Mouse (Mus musculus): ENCODE results near the gene Otud6a.

DNA sequence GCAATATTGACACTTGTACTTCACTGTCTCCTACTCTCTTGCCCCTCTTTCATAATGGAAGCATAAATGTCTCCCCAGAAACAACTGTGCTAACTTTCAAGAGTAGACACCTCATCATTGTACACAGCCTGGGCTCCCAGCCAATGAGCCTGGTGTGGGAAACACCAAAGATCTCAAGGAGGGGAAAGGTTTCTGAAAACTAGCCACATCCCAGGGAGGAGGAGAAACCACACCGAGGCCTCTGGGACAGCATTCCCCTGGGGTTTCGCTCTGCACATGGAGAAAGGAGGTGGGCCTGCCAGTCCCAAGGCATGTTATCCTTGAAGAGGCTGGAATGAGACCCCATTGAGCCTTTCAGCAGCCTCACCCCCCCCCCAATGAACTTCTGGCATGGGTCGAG is 41.3 kb downstream of the Otud6a start:
- no peak for TF ChIP-seq CTCF (IDR thresholded peaks at IDR 0.05; ENCODE audit: low read depth, low read length)
- TF ChIP-seq POLR2A (IDR thresholded peaks at IDR 0.05; ENCODE audit: borderline replicate concordance, low read depth, low read length): no peak

Data from bone marrow macrophage, adult 2 months (primary cell).